Mouse (Mus musculus) layer of hippocampus, adult 11-12 months (tissue): ENCODE results near the gene Gtf2ird1.

Experiments
- DNase-seq: peaks from one replicate; pipeline ENCODE4 v3.0.0; 2022; ENCODE audit warnings: low spot score

The Gtf2ird1 gene

GRCm38 (mm10) chr5:134313451-134314067, 143.0 kb downstream of the Gtf2ird1 start:
- DNase-seq = peak; percentile 92

- DNase-seq = peak; percentile 44
These were observed 143.6 kb downstream of the Gtf2ird1 start for GRCm38 (mm10) chr5:134312691-134313450.

- DNase-seq = no peak
These were observed 144.6 kb downstream of the Gtf2ird1 start for GRCm38 (mm10) chr5:134311894-134312411.

- no peak for DNase-seq
These were observed 146.3 kb downstream of the Gtf2ird1 start for GRCm38 (mm10) chr5:134310201-134310600.

- DNase-seq = no peak
These were observed 147.2 kb downstream of the Gtf2ird1 start for GRCm38 (mm10) chr5:134309345-134309744.
